In genomic region chr3:62507206-62507647, GRCm38 (mm10) we compare ENCODE assay signal across 8 mouse cellular contexts. TPM values are rescaled to one million over a fixed set of nuclear protein-coding genes. Genes with fewer than 3 reads are reported as not detected.
A peak's percentile ranks its signal among the peaks of the same experiment; 100 is the strongest.
DNase-seq lines count a peak whose midpoint lies in the region; ATAC-seq and TF ChIP-seq lines count a peak whose summit lies in the region.

No protein-coding gene starts in this region.

- DNase-seq in kidney, adult 18-20 months, result no peak
- no peak for DNase-seq in midbrain, embryonic 14.5 days
- no peak for DNase-seq in left cerebral cortex, postnatal 36 days (ENCODE audit: low spot score in 2 of 2)
- DNase-seq in adrenal gland, adult 8-10 months, result no peak
- no peak for DNase-seq in frontal cortex, postnatal 36 days (ENCODE audit: low spot score in 2 of 2)

- H3K4me2 ChIP-seq in kidney, embryonic 16.5 days (replicated peaks; ENCODE audit: low read depth, low read length), result peak overlapping the region; percentile 71
- H3K4me2 ChIP-seq in hindbrain, embryonic 15.5 days, result peak overlapping the region; percentile 74
- H3K4me2 ChIP-seq in midbrain, embryonic 14.5 days (ENCODE audit: low read length), result peak overlapping the region; percentile 85

- no peak overlapping the region; the same call in 1 of the 2 replicates for H3K9ac ChIP-seq in kidney, embryonic 16.5 days (replicated peaks; ENCODE audit: low read length)
- no peak overlapping the region for H3K9ac ChIP-seq in hindbrain, embryonic 15.5 days
- no peak overlapping the region for H3K9ac ChIP-seq in midbrain, embryonic 14.5 days (replicated peaks; ENCODE audit: low read length)

- intact Hi-C loops in left cerebral cortex, postnatal 36 days (cut with DNase I), result no loop called here

- no peak for TF ChIP-seq POLR2A in cortical plate, adult 2 months (IDR thresholded peaks at IDR 0.05; ENCODE audit: extremely low read depth, insufficient read depth, low read length)

- no peaks in the 10 kb centered on the region for H3K36me3 ChIP-seq in kidney, embryonic 16.5 days (ENCODE audit: insufficient read depth, low read length)
- H3K36me3 ChIP-seq in hindbrain, embryonic 15.5 days, result no peaks in the 10 kb centered on the region
- no peaks in the 10 kb centered on the region for H3K36me3 ChIP-seq in midbrain, embryonic 14.5 days (ENCODE audit: control insufficient read depth, insufficient read depth, low read length)

- no peak for TF ChIP-seq CTCF in cortical plate, adult 2 months (IDR thresholded peaks at IDR 0.05; ENCODE audit: extremely low read depth, insufficient read depth, low read length)

- peak; percentile 7; the same call in 1 of the 2 replicates for ATAC-seq in kidney, embryonic 16.5 days (ENCODE audit: low FRiP score, low TSS enrichment)
- peak; percentile 51 for ATAC-seq in hindbrain, embryonic 15.5 days (ENCODE audit: low FRiP score, low read depth)
- peak; percentile 36 for ATAC-seq in midbrain, embryonic 14.5 days (ENCODE audit: low FRiP score, low TSS enrichment)

- no peaks in the 10 kb centered on the region for H3K9me3 ChIP-seq in kidney, embryonic 16.5 days (ENCODE audit: low read length)
- no peaks in the 10 kb centered on the region for H3K9me3 ChIP-seq in hindbrain, embryonic 15.5 days
- H3K9me3 ChIP-seq in midbrain, embryonic 14.5 days (ENCODE audit: control insufficient read depth, low read length), result no peaks in the 10 kb centered on the region

- peak overlapping the region; percentile 97 for H3K4me3 ChIP-seq in kidney, embryonic 16.5 days (ENCODE audit: low read length)
- H3K4me3 ChIP-seq in cortical plate, adult 2 months (ENCODE audit: insufficient read depth, low read length), result peak overlapping the region; percentile 87; the same call in 1 of the 2 replicates
- peak overlapping the region; percentile 100 for H3K4me3 ChIP-seq in hindbrain, embryonic 15.5 days
- peak overlapping the region; percentile 89 for H3K4me3 ChIP-seq in midbrain, embryonic 14.5 days (replicated peaks; ENCODE audit: low read depth, low read length)

- H3K27ac ChIP-seq in kidney, embryonic 16.5 days (ENCODE audit: low read length), result no peak overlapping the region
- no peak overlapping the region for H3K27ac ChIP-seq in cortical plate, adult 2 months (ENCODE audit: insufficient read depth, low read length)
- no peak overlapping the region; the same call in 1 of the 2 replicates for H3K27ac ChIP-seq in hindbrain, embryonic 15.5 days (replicated peaks)
- no peak overlapping the region for H3K27ac ChIP-seq in midbrain, embryonic 14.5 days (replicated peaks; ENCODE audit: low read depth, low read length)

- 42% methylated on average over 5 of the region's 5 CpGs for WGBS in kidney, embryonic 16.5 days
- 40% methylated on average over 5 of the region's 5 CpGs for WGBS in hindbrain, embryonic 15.5 days
- WGBS in midbrain, embryonic 14.5 days, result 38% methylated on average over 5 of the region's 5 CpGs

- no peaks in the 10 kb centered on the region for H3K27me3 ChIP-seq in kidney, embryonic 16.5 days (ENCODE audit: insufficient read depth, low read length)
- no peaks in the 10 kb centered on the region for H3K27me3 ChIP-seq in hindbrain, embryonic 15.5 days
- no peaks in the 10 kb centered on the region for H3K27me3 ChIP-seq in midbrain, embryonic 14.5 days (ENCODE audit: control insufficient read depth, insufficient read depth, low read length)

- H3K4me1 ChIP-seq in kidney, embryonic 16.5 days (ENCODE audit: insufficient read depth, low read length), result peaks cover 13% of the 10 kb centered on the region
- peaks cover 2% of the 10 kb centered on the region; the same call in 1 of the 2 replicates for H3K4me1 ChIP-seq in cortical plate, adult 2 months (ENCODE audit: control insufficient read depth, insufficient read depth, low read length)
- H3K4me1 ChIP-seq in hindbrain, embryonic 15.5 days (replicated peaks), result peaks cover 21% of the 10 kb centered on the region
- peaks cover 16% of the 10 kb centered on the region for H3K4me1 ChIP-seq in midbrain, embryonic 14.5 days (ENCODE audit: control insufficient read depth, insufficient read depth, low read length)

RNA-seq across cellular contexts. Expression of gene Dhx36, which starts 0.4 kb away (rescaled TPM):
- 18.2 and 24.4 TPM in 2 replicates for polyA plus RNA-seq in kidney, embryonic 16.5 days (2015; fragmentation: Nextera tagmentation; extraction: Ambion mirVana)
- polyA plus RNA-seq in cortical plate, adult 2 months (2012; rRNA removed), result 33.1 and 34.1 TPM in 2 replicates
- 38.8 and 39.1 TPM in 2 replicates for polyA plus RNA-seq in hindbrain, embryonic 15.5 days (2015; fragmentation: Nextera tagmentation; extraction: Ambion mirVana)
- polyA plus RNA-seq in midbrain, embryonic 14.5 days (2014; fragmentation: Nextera tagmentation; extraction: Ambion mirVana), result 65.1 and 65.8 TPM in 2 replicates
- total RNA-seq in left cerebral cortex, postnatal 36 days (2021), result 10 to 100 TPM; 50.3 to 55.6 TPM
- total RNA-seq in adrenal gland, adult 8-10 months (2022), result 10 to 100 TPM; 34.4 to 46.4 (median 42.1) TPM
